Mouse (Mus musculus) urinary bladder, adult 2 months (tissue): ENCODE data around the gene Ilf3. TPM values are rescaled to one million over a fixed set of nuclear protein-coding genes. Genes with fewer than 3 reads are reported as not detected.
"Not testable (repeated sequence)": the region's sequence is repeated elsewhere in the genome, so short reads cannot be mapped to it uniquely, and the experiment has no call there.

ENCODE experiments used
- DNase-seq: peaks from one replicate; pipeline ENCODE4 v3.0.0; 2022; ENCODE audit warnings: low spot score
- polyA plus RNA-seq: library from polyadenylated mRNA; depleted of rRNA; stranded (reverse); fragments of >200 nt; gene quantifications from 2 replicates; pipeline ENCODE4 v1.2.3, GENCODE M21; 2012; rRNA removed

Gene Ilf3
- 43.9 and 48.5 TPM in 2 replicates for polyA plus RNA-seq

DNA sequence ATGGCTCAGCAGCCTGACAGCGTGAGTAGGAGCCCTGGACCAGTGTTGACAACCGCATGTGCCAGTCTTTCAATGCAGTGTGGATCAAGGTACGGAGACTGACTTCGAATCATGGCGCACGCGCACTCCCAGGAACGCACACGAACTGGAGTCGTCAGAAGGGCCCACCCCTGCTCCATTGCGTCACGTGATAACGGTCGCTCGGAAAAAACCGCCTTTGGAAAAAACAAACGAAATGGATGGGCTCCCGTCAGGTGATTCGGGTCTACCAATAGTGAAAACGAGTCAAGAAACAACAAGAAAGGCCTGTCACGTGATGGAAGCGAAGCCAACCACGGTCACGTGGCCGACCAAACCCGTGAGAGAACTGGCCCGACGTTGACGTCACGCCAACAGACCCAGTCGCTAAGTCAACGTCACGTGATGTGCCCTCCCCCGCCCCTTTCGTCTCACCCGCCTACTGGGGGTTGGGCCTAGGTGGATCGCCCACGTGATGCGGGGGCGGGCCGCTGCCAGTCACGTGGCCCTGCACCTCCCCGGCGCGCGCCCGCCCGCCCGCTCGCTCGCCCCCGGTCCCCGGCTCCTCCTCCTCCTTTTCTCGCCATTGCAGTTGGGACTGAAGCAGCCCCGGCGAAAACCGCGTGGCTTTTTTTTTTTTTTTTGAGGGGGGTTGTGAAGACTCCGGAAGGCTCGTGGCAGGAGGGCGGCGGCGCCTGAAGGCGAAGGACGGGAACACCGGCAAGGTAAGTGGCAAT lies at the start of gene Ilf3:
Gene Ilf3 (plus strand): TSS at position 515 of the 755 bp plus-strand sequence.
- peak; percentile 94 for DNase-seq

DNA sequence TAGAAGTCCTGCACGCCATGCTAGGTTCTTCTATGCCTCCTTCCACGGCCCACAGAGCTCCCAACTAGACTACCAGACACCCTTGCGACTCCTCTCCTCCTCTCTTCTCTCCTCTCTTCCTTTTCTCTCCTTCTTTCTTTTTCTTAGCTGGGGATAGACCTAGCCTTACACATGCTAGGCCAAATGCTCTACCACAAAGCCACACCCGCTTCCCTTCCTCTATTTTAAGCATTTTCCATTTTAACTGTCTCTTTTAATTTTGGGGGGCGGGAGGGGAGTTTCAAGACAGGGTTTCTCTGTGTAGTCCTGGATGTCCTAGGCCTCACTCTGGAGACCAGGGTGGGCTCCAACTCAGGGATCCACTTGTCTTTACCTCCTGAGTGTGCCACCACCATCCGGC lies 48.9 kb upstream of the Ilf3 start:
- DNase-seq, result no peak

DNA sequence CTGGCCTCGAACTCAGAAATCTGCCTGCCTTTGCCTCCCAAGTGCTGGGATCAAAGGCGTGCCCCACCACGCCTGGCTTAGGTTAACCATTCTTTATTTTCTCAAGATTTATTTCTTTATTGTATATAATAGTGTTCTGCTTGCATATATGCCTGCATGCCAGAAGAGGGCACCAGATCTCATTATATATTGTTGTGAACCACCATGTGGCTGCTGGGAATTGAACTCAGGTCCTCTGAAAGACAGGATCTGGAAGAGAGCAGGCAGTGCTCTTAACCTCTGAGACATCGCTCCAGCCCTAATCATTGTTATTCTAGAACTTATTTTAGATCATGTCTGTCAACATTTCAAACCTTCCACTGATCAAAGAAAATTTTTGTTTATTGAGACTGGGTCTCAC lies 48.2 kb upstream of the Ilf3 start:
- no peak for DNase-seq

DNA sequence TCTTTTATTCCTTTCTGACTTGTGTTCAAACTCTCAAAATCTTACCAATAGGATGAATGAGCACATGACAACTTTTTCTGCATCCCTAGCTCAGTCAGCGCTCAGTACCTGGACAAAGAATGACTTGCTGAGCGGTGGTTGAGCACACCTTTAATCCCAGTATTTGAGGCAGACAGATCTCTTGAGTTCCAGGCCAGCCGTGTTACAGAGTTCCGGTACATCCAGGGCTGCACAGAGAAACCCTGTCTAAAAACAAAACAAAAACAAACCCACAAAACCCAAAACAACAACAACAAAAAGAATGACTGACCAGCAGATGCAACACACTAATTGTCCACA lies 47.4 kb upstream of the Ilf3 start:
- DNase-seq, result no peak

DNA sequence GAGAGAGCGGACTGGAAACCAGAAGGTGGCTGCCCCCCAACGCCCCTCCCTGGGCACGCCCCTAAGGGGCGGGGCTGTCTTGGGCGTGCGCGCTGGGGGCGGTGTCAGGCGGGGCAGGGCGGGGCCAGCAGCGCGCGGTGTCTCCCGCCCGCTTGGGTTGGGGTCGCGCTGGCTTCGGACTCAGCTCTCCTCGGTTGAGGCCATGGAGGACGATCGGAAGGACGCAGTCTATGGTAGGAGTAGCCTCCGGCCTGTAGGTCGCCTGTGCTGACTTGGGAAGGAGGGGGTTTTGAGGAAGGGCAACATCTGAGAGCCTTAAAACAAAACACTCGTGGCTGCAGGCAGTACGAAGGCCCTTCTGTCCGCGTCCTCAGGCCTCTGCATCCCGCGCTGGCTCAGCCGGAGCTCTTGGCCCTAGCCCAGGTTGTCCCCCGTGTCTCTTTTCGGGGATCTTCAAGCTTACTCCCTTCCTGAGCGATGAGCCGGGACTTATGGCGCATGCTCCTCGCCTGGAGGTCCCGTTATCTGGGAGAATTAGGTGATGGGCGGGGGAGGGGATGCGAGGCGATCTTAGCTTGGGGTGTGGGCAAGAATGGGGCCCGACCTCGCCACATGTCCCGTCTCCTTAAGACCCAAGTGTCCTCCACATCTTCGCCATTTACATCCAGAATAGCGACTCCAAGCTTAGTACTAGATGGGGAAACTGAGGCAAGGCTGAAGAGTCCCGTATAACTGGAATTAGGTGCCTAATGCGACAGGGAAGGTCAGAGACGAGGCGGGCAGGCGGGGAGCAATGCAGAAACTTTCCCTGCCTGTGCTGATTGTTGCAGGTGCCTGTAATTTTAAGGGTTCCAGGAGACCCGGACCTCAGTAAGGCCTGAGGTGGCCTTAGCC lies 46.8 kb upstream of the Ilf3 start, which contains the start of gene Slc44a2:
Gene Slc44a2 (plus strand): TSS at position 80 of the 894 bp plus-strand sequence.
- peak; percentile 77 for DNase-seq

DNA sequence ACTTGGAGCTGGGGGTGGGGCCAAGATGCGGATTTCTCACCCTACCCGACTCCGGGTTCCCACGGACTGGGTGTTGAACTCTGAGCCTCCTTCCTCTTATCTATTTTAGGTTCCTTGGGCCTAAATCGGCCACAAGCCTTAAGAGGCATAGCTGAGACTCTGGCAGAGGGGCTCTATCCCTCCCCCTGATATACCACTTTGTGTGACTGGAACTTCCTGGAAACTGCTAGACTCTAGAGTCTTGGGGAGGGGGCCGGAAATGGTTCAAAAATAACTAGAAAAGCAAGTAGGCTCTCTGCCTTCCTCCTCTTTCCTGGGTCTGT lies 46.2 kb upstream of the Ilf3 start:
- no peak for DNase-seq

DNA sequence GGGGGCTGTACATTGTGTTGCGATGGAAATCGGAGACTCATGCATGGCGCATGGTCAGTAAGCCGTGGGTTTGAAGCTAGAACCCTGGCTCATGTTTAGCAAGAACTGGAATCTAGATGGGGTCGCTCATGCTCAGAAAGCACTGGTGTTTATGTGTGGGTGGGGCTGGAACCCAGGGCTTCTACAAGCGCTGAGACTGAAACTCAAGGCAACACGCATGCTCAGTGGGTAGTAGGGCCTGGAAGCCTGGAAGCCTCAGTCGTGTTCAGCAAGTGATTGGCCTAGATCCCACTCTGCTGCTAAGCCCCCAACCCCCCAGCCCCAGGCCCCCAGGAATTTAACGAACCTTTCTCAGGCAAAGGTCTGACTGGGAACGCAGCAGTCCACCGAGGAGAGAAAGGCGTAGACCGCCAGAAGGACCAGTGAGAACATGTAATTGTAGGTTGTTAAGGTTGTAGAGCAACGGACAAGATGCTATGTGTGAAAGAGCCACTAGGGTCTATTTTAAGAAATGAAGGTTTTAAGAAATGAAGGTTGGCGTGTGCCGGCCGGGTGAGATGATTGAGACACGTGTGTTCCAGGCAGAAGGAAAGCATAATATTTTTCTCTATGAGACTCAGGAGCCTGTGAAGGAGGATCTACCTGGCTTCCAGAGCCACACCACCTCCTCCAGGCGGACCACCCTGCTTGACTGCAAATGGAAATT lies 45.3 kb upstream of the Ilf3 start:
- no peak for DNase-seq

DNA sequence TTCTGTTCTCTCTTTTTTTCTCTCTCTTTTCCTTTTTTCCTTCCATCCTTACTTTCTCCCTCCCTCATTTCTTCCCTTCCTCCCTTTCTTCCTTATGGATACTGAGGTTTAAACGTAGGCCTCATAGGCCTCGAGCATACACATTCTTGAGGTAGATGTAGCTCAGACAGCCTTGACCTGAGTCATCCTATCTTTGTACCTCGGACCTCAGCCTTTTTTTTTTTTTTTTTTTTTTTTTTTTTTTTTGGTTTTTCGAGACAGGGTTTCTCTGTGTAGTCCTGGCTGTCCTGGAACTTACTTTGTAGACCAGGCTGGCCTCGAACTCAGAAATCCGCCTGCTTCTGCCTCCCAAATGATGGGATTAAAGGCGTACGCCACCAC lies 44.8 kb upstream of the Ilf3 start:
- not testable (repeated sequence) for DNase-seq

DNA sequence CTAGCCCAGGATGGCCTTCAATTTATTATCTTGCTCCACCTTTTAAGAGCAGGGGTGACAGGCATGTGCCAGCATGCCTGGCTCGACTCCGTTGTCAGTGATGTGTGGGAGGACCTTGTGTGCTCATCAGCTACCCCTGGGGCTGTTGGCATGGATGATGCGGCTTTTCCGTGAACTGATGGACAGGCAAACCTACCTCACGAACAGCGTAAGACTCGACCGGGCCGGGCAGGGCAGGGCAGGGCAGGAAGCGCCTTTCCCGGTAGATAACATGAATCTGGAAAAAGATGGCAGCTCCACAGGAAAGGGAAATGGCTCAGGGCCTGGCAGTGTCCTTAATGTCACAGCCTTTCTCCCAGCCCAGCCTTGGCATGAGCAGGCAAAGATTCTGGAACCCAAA lies 43.4 kb upstream of the Ilf3 start:
- DNase-seq, result no peak

DNA sequence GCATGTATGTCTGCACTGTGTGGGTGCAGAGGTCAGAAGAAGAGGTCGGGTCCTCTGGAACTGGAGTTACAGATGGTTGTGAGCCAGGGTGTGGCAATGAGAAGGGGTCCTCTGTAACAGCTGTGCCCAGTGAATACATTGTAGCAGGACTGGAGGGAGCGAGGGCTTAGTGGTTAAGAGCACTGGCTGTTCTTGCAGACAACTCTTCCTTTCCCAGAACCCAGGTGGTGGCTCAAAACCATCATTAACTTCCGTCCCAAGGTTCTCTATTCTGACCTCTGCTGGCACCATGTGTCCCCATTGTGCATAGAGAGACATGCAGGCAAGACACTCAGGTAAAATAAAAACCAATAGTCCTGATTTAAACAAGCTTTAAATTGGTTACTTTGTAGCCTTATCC lies 40.1 kb upstream of the Ilf3 start:
- no peak for DNase-seq

DNA sequence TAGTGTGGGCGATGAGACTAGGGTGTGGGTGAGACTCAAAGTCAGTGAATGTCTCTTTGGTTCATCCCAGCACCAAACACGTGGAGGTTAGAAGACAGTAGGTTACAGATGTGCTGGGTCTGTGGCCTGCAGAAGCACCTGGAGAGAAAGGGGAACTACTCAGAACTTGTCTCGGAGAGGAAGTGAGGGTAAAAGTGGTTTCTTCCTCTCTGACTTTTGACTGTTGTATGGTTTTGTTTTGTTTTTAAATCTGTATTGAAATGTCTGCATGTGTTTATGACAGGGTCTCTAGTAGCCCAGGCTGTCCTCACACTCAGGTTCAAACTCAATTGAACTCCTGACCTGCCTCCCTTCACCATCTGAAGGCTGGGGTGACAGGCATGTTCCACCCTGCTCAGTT lies 39.6 kb upstream of the Ilf3 start:
- no peak for DNase-seq

DNA sequence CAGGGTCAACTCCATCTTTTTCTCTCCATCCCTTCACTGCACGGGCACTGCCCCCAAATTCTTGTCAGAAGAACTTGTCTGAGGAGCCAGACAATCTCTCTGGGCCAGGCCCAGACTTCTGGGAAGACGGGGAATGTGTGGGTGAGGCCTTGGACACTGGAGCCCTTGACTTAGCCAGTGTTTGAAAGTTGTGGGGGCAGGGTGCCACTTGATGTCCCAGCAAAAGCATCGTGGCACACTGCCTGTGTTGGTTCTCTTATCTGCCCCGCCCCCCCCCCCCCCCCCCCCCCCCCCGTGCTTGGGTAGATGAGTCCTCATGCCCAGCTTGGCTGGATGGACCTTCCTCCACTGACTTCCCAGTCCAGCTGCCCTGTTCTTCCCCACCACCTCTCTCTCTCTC lies 38.6 kb upstream of the Ilf3 start:
- no peak for DNase-seq

DNA sequence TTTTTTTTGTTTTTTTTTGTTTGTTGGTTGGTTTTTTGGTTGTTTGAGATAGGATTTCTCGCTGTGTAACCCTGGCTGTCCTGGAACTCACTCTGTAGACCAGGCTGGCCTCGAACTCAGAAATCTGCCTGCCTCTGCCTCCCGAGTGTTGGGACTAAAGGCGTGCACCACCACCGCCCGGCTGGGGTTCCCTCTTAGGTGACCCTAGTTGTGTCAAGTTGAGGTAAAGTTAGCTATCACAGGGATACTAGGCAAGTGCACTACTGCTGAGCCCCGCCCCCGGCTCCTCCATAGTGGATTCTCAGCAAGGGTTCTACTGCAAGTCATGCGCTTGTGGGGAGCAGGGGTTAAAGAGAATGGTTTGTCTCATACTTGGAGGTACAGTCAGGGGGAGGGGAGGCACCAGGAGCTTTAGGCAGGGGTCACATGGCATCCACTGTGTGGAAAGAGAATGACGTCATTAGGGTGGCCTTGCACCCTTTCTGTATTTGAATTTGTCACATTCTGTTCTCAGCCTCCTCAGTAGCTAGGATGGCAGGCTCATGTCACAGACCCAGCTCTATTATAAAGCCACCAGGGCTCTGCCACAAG lies 37.9 kb upstream of the Ilf3 start:
- DNase-seq, result no peak

DNA sequence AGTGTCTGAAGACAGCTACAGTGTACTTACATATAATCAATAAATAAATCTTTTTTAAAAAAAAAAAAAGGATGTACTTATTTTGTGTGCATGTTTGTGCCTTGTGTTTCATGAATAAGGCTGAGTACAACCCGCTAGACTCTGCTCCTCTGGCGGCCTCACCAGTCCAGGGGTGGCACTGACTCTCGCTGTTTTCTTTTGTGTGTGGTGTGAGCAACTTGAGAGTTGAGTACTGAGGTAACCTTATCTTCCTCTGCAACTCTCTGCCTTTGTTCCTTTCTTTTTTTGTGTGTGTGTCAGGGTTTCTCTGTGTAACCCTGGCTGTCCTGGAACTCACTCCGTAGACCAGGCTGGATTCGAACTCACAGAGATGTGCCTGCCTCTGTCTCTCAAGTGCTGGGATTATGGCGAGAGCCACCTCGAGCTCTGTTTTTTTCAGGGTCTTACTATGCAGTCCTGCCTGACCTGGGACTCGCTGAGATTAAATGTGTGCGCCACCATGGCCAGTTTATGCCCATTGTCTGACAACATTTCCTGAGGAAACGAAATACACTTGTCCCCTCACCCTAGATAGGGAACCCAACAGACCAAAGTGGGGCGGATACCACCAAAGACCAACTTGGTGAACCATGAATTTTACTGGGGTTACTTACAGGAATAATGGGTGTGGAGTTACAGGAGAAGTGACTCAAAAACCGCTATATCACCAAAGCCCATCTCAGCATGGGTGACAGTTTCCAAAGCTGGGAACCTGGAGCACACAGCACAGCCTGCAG lies 36.1 kb upstream of the Ilf3 start:
- DNase-seq, result no peak

DNA sequence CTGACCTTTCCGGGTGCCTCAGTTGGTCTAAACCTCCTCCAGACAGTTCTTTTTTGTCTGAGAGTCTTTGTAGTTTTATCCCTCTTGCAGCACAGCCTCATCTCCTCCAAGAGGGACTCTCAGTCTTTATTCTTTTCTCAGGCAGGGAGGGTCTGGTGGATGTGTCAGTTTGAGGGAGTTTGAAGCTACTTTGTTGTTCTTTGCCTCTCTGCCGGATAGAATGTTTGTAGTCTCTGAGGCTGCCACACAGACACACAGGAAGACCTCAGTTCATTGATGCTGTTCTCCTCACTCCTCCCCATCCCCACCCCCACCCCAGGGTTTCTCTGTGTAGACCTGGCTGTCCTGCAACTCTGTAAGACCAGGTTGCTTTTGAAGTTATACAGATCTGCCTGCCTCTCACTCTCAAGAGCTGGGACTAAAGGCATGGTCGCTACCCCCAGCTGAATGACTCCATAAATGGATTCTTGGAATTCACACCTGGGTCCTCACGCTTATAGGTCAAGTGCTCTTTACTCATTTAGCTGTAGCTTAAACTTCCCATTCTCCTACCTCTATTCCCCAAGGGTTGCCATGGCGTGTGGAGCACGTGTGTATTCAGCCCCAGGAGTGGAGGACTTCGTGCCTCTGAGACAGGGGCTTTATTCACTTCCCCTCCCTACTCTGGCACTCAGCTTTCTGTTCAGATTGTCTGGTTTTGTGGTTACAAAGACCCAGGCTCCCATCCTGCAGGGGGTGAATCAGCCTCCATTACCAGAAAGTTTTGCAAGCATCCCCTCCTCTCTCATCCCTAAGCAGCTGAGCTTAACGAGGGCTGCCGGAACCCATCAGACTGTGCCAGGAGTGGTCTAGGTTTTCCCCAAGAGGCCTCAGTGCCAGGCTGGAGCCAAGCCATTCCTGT lies 35.3 kb upstream of the Ilf3 start:
- no peak for DNase-seq

DNA sequence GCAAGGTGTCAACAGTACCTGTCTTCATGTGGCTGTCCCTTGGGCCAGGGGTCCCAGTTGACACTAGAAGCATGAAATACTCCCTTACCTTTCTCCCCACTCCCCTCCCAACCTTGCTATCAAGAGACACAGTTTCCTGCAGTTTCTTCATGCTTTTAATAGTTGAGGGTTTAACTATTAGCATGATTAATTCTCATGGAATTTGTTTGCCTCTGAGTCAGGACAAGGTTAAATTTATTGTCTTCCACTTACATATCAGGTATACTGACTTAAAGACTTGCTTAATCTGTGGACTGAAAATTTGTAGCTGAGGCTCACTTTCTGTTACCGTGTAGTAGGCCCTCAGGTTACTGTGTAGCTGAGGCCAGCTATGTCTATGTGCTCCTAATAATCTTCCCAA lies 34.1 kb upstream of the Ilf3 start:
- no peak for DNase-seq

DNA sequence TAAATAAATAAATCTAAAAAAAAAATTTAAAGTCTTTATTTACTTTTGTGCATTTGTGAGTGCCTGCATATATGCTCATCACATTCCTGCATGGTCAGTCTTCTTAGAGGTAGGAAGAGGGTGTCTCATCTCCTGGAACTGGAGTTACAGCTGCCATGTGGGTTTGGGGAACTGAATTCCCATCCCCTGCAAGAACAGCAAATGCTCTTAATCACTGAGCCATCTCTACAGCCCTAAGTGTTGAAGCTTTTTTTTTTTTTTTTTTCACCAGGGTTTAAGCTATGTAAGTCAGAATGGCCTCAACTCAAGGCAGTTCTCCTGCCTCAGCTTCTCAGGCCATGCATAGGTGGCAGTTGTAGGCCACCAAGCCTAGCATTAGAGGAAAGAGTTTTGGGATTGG lies 32.9 kb upstream of the Ilf3 start:
- DNase-seq, result no peak

DNA sequence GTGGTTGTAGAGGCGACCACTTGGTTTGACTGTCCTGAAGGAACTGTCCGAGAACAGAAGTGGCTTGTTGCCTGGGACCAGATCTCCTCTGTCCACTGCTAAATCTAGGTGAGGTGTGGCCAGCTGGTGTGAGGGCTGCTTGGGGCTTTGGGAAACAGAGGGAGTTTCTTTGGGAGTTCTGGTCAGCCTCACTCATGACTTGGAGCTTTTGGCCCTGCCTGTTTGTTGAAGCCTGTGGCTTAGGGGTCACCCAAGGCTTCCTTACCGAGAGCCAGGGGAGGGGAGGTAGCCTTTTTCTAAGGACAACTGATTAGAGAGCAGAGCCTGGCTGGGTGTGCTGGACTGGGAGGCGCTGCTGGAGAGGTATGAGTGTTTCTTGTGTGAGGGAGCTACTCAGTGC lies 32.3 kb upstream of the Ilf3 start:
- no peak for DNase-seq

DNA sequence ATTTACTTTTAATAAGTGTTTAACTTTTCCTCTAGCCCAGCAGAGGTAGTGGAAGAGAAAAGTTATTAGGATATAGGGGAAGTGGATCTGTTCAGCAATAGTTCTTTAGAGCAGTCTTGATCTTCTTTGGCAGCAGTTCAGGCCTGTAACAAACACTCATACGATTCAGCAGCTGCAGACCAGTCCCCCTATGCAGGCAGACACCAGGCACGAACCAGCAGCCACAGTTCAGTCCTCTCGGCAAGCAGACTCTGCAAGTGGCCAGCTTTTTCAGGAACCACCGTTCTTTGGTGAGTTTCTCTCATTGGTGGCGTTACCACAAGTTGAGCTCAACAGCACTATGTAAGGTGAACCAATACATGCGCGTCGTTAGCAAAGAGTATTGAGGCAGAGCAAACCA lies 31.2 kb upstream of the Ilf3 start:
- no peak for DNase-seq

DNA sequence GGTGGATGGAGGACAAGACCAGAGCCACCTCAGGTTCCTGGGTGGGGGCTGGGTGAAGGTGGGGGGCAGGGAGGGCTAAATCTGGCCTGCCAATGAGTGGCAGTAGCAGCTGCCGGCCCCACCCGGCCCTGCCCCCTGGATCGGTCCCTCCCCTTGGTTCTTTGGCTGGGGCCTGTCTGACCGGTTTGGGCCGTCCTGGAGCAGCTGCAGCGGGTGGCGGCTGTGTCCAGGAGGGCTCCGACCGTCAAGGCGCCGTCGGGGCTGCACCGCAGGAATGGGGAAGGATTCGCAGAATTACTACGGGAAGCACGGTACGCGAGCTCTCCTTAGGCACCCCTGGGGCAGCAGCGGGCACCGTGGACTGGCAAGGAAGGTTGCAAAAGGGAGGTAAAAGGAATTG lies 30.0 kb upstream of the Ilf3 start:
- peak; percentile 76 for DNase-seq

DNA sequence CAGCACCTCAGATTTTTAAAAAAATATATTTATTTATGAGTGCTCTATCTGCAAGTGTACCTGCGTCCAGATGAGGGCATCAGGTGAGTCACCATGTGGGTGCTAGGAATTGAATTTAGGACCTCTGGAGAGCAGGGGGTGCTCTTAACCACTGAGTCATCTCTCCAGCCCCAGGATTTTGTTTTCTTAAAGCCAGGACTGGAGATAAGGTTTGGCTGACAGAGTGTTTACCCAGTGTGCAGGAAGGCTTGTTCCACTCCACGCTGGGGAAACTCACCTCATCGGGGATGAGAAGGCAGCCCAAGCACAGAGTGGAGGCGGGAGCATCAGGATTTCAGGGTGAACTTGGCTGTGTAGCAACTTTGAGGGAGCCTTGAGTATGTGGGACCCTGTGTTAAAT lies 27.3 kb upstream of the Ilf3 start:
- DNase-seq, result no peak
